Mouse (Mus musculus) heart, embryonic 14.5 days (tissue): ENCODE measurements around the gene Zbtb39. TPM values are rescaled to one million over a fixed set of nuclear protein-coding genes. Genes with fewer than 3 reads are reported as not detected.

Source experiments
- ATAC-seq: fragments of 200-750 bp; cut with Nextera tagmentation; 2 replicates; pipeline ENCODE4 v1.8.0; 2017; ENCODE audit warnings: low read depth, moderate TSS enrichment; ENCODE audit not compliant: insufficient number of reproducible peaks, insufficient read depth, low FRiP score
- H3K27ac ChIP-seq, 2 experiments: fragments of 200-500 bp in 1 of 2; fragments of 300-500 bp in 1 of 2; sonication (generic) in 1 of 2; replicated peaks in 1 of 2; 2 replicates each; pipeline ENCODE4 v1.5.1; 2012 to 2014; ENCODE audit warnings: low read depth in 2 of 2, low read length in 2 of 2, control low read depth in 1 of 2, mild to moderate bottlenecking in 1 of 2, mixed read lengths in 1 of 2; ENCODE audit not compliant: control insufficient read depth in 1 of 2, insufficient read depth in 1 of 2
- H3K27me3 ChIP-seq: fragments of 300-500 bp; sonication (generic); 2 replicates; pipeline ENCODE4 v1.6.1; 2014; ENCODE audit warnings: mild to moderate bottlenecking, low read length, control low read depth; ENCODE audit not compliant: control insufficient read depth, insufficient read depth
- H3K36me3 ChIP-seq: fragments of 300-500 bp; sonication (generic); 2 replicates; pipeline ENCODE4 v1.6.1; 2014; ENCODE audit warnings: mild to moderate bottlenecking, control low read depth, low read length, mixed read lengths; ENCODE audit not compliant: control insufficient read depth, insufficient read depth
- H3K4me1 ChIP-seq, 2 experiments: fragments of 200-500 bp in 1 of 2; fragments of 300-500 bp in 1 of 2; sonication (generic) in 1 of 2; 2 replicates each; pipeline ENCODE4 v1.6.1; 2012 to 2014; ENCODE audit warnings: low read length in 2 of 2, control low read depth in 1 of 2, mixed read lengths in 1 of 2; ENCODE audit not compliant: control insufficient read depth in 2 of 2, insufficient read depth in 2 of 2
- H3K4me2 ChIP-seq: fragments of 300-500 bp; sonication (generic); 2 replicates; pipeline ENCODE4 v1.6.1; 2014; ENCODE audit warnings: mild to moderate bottlenecking, low read length
- H3K4me3 ChIP-seq, 2 experiments: fragments of 200-500 bp in 1 of 2; fragments of 300-500 bp in 1 of 2; sonication (generic) in 1 of 2; 2 replicates each; pipeline ENCODE4 v1.5.1; 2012 to 2014; ENCODE audit warnings: low read length in 2 of 2, mild to moderate bottlenecking in 2 of 2, control low read depth in 1 of 2, low read depth in 1 of 2, moderate library complexity in 1 of 2; ENCODE audit not compliant: control insufficient read depth in 1 of 2, insufficient read depth in 1 of 2
- H3K9ac ChIP-seq: fragments of 300-500 bp; sonication (generic); 2 replicates; pipeline ENCODE4 v1.6.1; 2014; ENCODE audit warnings: mild to moderate bottlenecking, low read length
- H3K9me3 ChIP-seq: fragments of 300-500 bp; sonication (generic); 2 replicates; pipeline ENCODE4 v1.6.1; 2016; ENCODE audit warnings: low read length, control low read depth; ENCODE audit not compliant: control insufficient read depth
- WGBS: fragments of 180-500 bp; shearing (Covaris S2); extraction: QIAGEN DNeasy Blood & Tissue Kit; methylation state at CpG from one replicate; pipeline ENCODE4 v1.1.7; 2014; 5-methylcytosine and 5-hydroxymethylcytosine counted together
- polyA plus RNA-seq: library from polyadenylated mRNA; unstranded; fragments of >200 nt; fragmentation: Nextera tagmentation; extraction: Ambion mirVana; gene quantifications from 2 replicates; pipeline ENCODE4 v1.2.1, GENCODE M21; 2014

Gene Zbtb39
- polyA plus RNA-seq, 1 experiment from 2014 or later: 2.3 TPM

DNA sequence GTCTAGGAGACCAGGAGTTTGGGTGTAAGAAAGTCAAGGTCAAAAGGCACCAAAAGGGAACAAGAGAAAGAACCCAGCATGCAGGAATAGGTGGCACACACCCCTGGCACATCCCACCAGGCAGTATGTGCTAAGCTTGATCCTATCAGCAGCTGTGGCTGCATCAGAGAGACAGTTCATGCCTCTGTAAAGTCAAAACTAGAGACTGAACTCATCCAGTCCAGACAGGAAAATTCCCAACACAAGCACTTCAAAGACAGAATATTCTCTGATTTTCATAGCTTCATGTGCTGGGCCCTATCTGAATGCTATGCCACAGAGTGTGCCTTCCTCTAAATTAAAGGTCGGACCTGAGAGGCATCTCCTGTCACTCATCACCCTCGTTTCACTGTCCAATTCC lies 1.8 kb upstream of the Zbtb39 start:
- peaks cover 14% of the 10 kb centered on the region for H3K36me3 ChIP-seq
- WGBS: 30% methylated on average over 2 of the region's 2 CpGs
- ATAC-seq: no peak
- H3K27ac ChIP-seq: no peak overlapping the region
- H3K27me3 ChIP-seq: no peaks in the 10 kb centered on the region
- peaks cover 6 to 11% of the 10 kb centered on the region in 2 experiments; a peak in 3 of 4 replicates for H3K4me1 ChIP-seq
- H3K4me2 ChIP-seq: no peak overlapping the region
- no peak overlapping the region for H3K9ac ChIP-seq
- H3K4me3 ChIP-seq: no peak overlapping the region
- no peaks in the 10 kb centered on the region for H3K9me3 ChIP-seq

GRCm38 (mm10) chr10:127738151-127738882 lies 1.0 kb upstream of the Zbtb39 start:
- Histone ChIP-seq H3K27me3 (no peaks in the 10 kb centered on the region), H3K27ac (no peak overlapping the region), H3K4me1 (peaks cover 6 to 11% of the 10 kb centered on the region in 2 experiments; a peak in 3 of 4 replicates), H3K36me3 (peaks cover 22% of the 10 kb centered on the region), H3K4me2 (peak overlapping the region; percentile 88), H3K9me3 (no peaks in the 10 kb centered on the region), H3K9ac (peak overlapping the region; percentile 98), H3K4me3 (no peak overlapping the region)
- 39% methylated on average over 13 of the region's 13 CpGs for WGBS
- ATAC-seq: no peak

DNA sequence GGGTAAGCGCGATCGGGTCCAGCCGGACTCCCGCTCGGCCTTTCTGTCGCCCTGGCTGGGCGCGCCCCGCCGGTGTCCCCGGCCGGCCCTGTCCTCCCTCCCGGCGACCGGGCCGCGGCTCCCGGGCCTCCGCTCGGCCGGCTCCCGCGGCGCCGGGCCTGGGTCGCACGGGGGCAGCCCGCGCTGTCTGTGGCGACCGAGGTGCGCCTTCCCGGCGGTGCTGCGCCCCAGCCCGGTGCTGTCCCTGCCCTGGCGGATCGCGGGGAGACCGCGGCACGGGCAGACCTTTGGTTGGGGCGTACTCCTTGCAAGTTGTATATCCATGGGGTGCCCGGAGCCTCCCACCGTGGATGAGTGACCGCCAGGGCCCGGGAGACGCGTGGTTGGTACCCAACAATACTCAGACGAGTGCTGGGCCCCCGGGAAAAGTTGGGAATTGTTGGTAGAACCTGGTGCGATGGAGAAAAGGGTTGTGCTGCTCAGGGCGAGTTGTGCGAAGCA lies 373 bp downstream of the Zbtb39 start:
- ATAC-seq: peak; percentile 51
- Histone ChIP-seq H3K9ac (peak overlapping the region; percentile 98), H3K4me3 (peak overlapping the region; percentile 81 to 97), H3K4me2 (peak overlapping the region; percentile 88), H3K27me3 (no peaks in the 10 kb centered on the region), H3K36me3 (peaks cover 36% of the 10 kb centered on the region), H3K4me1 (peaks cover 3 to 11% of the 10 kb centered on the region in 2 experiments; a peak in 2 of 4 replicates), H3K9me3 (no peaks in the 10 kb centered on the region), H3K27ac (peak overlapping the region in 1 of 2 experiments; percentile 84; a peak in 2 of 4 replicates)
- WGBS: under 1% methylated on average over 48 of the region's 55 CpGs

DNA sequence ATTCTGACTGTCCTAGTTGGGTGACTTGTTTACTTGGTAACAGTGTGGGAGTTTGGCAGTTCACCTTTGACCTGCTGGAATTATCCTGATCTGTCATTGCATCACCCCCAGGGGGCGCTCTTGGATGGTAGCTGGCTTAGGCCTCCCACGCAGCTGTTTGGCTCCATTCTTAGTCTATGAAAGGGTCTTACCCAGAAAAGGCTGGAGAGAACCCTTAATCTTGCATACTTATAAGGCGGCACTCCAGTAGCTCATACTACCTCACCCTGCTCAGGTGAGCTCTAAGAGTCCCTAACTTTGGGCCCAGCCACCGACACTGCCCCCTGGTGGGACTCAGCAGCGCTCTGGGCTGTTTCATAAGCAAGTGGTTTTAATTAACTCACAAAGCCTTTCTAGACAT lies 5.3 kb downstream of the Zbtb39 start:
- Histone ChIP-seq H3K4me2 (no peak overlapping the region), H3K36me3 (peaks cover 76% of the 10 kb centered on the region), H3K27me3 (no peaks in the 10 kb centered on the region), H3K4me3 (no peak overlapping the region), H3K9ac (no peak overlapping the region), H3K27ac (no peak overlapping the region), H3K9me3 (no peaks in the 10 kb centered on the region), H3K4me1 (peaks cover 3 to 18% of the 10 kb centered on the region in 2 experiments)
- 68% methylated on average over 5 of the region's 5 CpGs for WGBS
- ATAC-seq: no peak

GRCm38 (mm10) chr10:127745886-127746285 lies 6.5 kb downstream of the Zbtb39 start:
- no peaks in the 10 kb centered on the region for H3K9me3 ChIP-seq
- no peaks in the 10 kb centered on the region for H3K27me3 ChIP-seq
- ATAC-seq: no peak
- no peak overlapping the region for H3K4me2 ChIP-seq
- no peak overlapping the region for H3K27ac ChIP-seq
- peaks cover 76% of the 10 kb centered on the region for H3K36me3 ChIP-seq
- 65% methylated on average over 5 of the region's 5 CpGs for WGBS
- no peak overlapping the region for H3K4me3 ChIP-seq
- peaks cover 6 to 9% of the 10 kb centered on the region in 2 experiments for H3K4me1 ChIP-seq
- H3K9ac ChIP-seq: no peak overlapping the region

GRCm38 (mm10) chr10:127747254-127747653 lies 7.9 kb downstream of the Zbtb39 start:
- 84% methylated on average over 8 of the region's 8 CpGs for WGBS
- H3K4me2 ChIP-seq: peak overlapping the region; percentile 64
- peaks cover 6 to 8% of the 10 kb centered on the region in 2 experiments; a peak in 3 of 4 replicates for H3K4me1 ChIP-seq
- H3K36me3 ChIP-seq: peaks cover 65% of the 10 kb centered on the region
- no peak for ATAC-seq
- H3K27me3 ChIP-seq: no peaks in the 10 kb centered on the region
- H3K9me3 ChIP-seq: no peaks in the 10 kb centered on the region
- peak overlapping the region; percentile 35 to 53; a peak in 3 of 4 replicates for H3K27ac ChIP-seq
- H3K4me3 ChIP-seq: peak overlapping the region in 1 of 2 experiments; percentile 4; a peak in 1 of 4 replicates
- H3K9ac ChIP-seq: peak overlapping the region; percentile 36; the same call in 1 of the 2 replicates

GRCm38 (mm10) chr10:127748847-127749612 lies 9.7 kb downstream of the Zbtb39 start:
- H3K9ac ChIP-seq: peak overlapping the region; percentile 71
- ATAC-seq: no peak

More at GRCm38 (mm10) chr10:127748847-127749612, 9.7 kb downstream of the Zbtb39 start:
- 5% methylated on average over 7 of the region's 8 CpGs for WGBS
- H3K27ac ChIP-seq: peak overlapping the region; percentile 27 to 75; a peak in 3 of 4 replicates
- peaks cover 6 to 8% of the 10 kb centered on the region in 2 experiments; a peak in 3 of 4 replicates for H3K4me1 ChIP-seq
- peaks cover 47% of the 10 kb centered on the region for H3K36me3 ChIP-seq
- no peaks in the 10 kb centered on the region for H3K9me3 ChIP-seq
- H3K4me3 ChIP-seq: peak overlapping the region; percentile 31 to 40
- H3K4me2 ChIP-seq: peak overlapping the region; percentile 64
- H3K27me3 ChIP-seq: no peaks in the 10 kb centered on the region
